ENCODE assay signal across 8 mouse cellular contexts in the genomic region with DNA sequence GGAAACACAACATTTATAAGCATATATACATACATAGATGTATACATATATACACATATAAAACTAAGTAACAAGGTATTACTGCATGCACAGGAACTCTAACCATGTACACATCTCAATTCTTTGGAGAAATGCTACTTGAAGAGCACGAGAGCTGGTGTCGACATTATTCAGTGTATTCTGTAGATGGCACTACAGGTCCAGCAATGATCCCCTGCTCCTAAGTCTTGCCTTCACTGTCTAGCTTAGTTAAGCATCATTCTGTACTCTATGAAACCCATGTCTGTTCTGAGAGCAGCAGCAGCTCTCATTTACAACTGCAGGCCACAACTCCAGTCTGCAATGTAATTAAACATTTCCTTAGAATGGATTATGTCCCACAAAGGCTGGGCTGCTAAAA.
DNase-seq lines count a peak whose midpoint lies in the region; ATAC-seq lines count a peak whose summit lies in the region.

No protein-coding gene starts in this region.

- ATAC-seq in forebrain, embryonic 12.5 days (ENCODE audit: low FRiP score), result peak; percentile 51; the same call in 1 of the 2 replicates
- ATAC-seq in forebrain, embryonic 11.5 days (replicated peaks; ENCODE audit: low FRiP score), result no peak
- peak; percentile 80 for ATAC-seq in midbrain, embryonic 13.5 days
- no peak for ATAC-seq in activated CD4-positive, CD25-positive, alpha-beta regulatory T cell, adult 4 months
- ATAC-seq in erythroid progenitor cell, adult 5-6 weeks (replicated peaks; ENCODE audit: low FRiP score, poor library complexity, severe bottlenecking), result no peak

- no peaks in the 10 kb centered on the region for H3K9me3 ChIP-seq in forebrain, embryonic 12.5 days
- H3K9me3 ChIP-seq in forebrain, embryonic 11.5 days (ENCODE audit: control insufficient read depth, low read length), result no peaks in the 10 kb centered on the region
- no peaks in the 10 kb centered on the region for H3K9me3 ChIP-seq in midbrain, embryonic 13.5 days
- H3K9me3 ChIP-seq in midbrain, embryonic 10.5 days (replicated peaks), result no peaks in the 10 kb centered on the region

- no peak overlapping the region for H3K4me2 ChIP-seq in forebrain, embryonic 12.5 days
- no peak overlapping the region for H3K4me2 ChIP-seq in forebrain, embryonic 11.5 days (ENCODE audit: low read depth, low read length, severe bottlenecking)
- no peak overlapping the region for H3K4me2 ChIP-seq in midbrain, embryonic 13.5 days (replicated peaks)

- 79% methylated on average over 2 of the region's 2 CpGs for WGBS in forebrain, embryonic 12.5 days
- whole genome bisulfite sequencing in forebrain, embryonic 11.5 days, result 87% methylated on average over 2 of the region's 2 CpGs
- 74% methylated on average over 2 of the region's 2 CpGs for WGBS in midbrain, embryonic 13.5 days
- WGBS in midbrain, embryonic 10.5 days, result 79% methylated on average over 2 of the region's 2 CpGs

- H3K9ac ChIP-seq in forebrain, embryonic 12.5 days, result no peak overlapping the region
- H3K9ac ChIP-seq in forebrain, embryonic 11.5 days (ENCODE audit: low read length), result no peak overlapping the region
- H3K9ac ChIP-seq in midbrain, embryonic 13.5 days (replicated peaks), result no peak overlapping the region

- H3K4me1 ChIP-seq in forebrain, embryonic 12.5 days, result no peaks in the 10 kb centered on the region
- no peaks in the 10 kb centered on the region for H3K4me1 ChIP-seq in forebrain, embryonic 11.5 days (replicated peaks; ENCODE audit: control insufficient read depth, insufficient read depth, low read length)
- no peaks in the 10 kb centered on the region for H3K4me1 ChIP-seq in midbrain, embryonic 13.5 days (replicated peaks)
- no peaks in the 10 kb centered on the region for H3K4me1 ChIP-seq in midbrain, embryonic 10.5 days

- DNase-seq in forebrain, embryonic 11.5 days (ENCODE audit: low spot score), result no peak
- no peak for DNase-seq in midbrain, embryonic 10.5 days (ENCODE audit: low spot score)
- peak; percentile 36 for DNase-seq in layer of hippocampus, adult 9-10 months (ENCODE audit: low spot score)
- DNase-seq in retina, postnatal 7 days (ENCODE audit: low read depth, low spot score), result peak; percentile 23

- no peak overlapping the region for H3K4me3 ChIP-seq in forebrain, embryonic 12.5 days (replicated peaks)
- H3K4me3 ChIP-seq in forebrain, embryonic 11.5 days (ENCODE audit: low read depth, low read length), result no peak overlapping the region
- no peak overlapping the region for H3K4me3 ChIP-seq in midbrain, embryonic 13.5 days (replicated peaks)
- H3K4me3 ChIP-seq in midbrain, embryonic 10.5 days, result no peak overlapping the region

- H3K36me3 ChIP-seq in forebrain, embryonic 12.5 days (replicated peaks), result no peaks in the 10 kb centered on the region
- no peaks in the 10 kb centered on the region for H3K36me3 ChIP-seq in forebrain, embryonic 11.5 days (ENCODE audit: control insufficient read depth, insufficient read depth, low read length)
- no peaks in the 10 kb centered on the region for H3K36me3 ChIP-seq in midbrain, embryonic 13.5 days
- H3K36me3 ChIP-seq in midbrain, embryonic 10.5 days, result no peaks in the 10 kb centered on the region

- H3K27me3 ChIP-seq in forebrain, embryonic 12.5 days, result no peaks in the 10 kb centered on the region
- no peaks in the 10 kb centered on the region for H3K27me3 ChIP-seq in forebrain, embryonic 11.5 days (ENCODE audit: control insufficient read depth, insufficient read depth, low read length)
- H3K27me3 ChIP-seq in midbrain, embryonic 13.5 days, result no peaks in the 10 kb centered on the region
- H3K27me3 ChIP-seq in midbrain, embryonic 10.5 days (ENCODE audit: low read depth, poor library complexity, severe bottlenecking), result no peaks in the 10 kb centered on the region

- H3K27ac ChIP-seq in forebrain, embryonic 12.5 days, result no peak overlapping the region
- H3K27ac ChIP-seq in forebrain, embryonic 11.5 days (ENCODE audit: low read depth, low read length), result no peak overlapping the region
- no peak overlapping the region for H3K27ac ChIP-seq in midbrain, embryonic 13.5 days
- H3K27ac ChIP-seq in midbrain, embryonic 10.5 days (replicated peaks), result no peak overlapping the region

Comparison
In these comparisons a context has a peak if more than half of its experiments do, and no peak if none do; other contexts are left out.
1. ATAC-seq: peak in forebrain, embryonic 12.5 days (single experiment) and midbrain, embryonic 13.5 days (single experiment); none in forebrain, embryonic 11.5 days (single experiment), activated CD4-positive, CD25-positive, alpha-beta regulatory T cell, adult 4 months (single experiment) and erythroid progenitor cell, adult 5-6 weeks (single experiment).
2. DNase-seq: peak in layer of hippocampus, adult 9-10 months (single experiment) and retina, postnatal 7 days (single experiment); none in forebrain, embryonic 11.5 days (single experiment) and midbrain, embryonic 10.5 days (single experiment).